Mouse (Mus musculus) G1E (cell line): ENCODE results near the gene Foxo1.

Experiments
- CTCF ChIP-seq: IDR thresholded peaks from 2 replicates; pipeline ENCODE4 v1.5.1; 2012; ENCODE audit warnings: low read depth, low read length, inconsistent platforms, mixed read lengths
- GATA1 ChIP-seq: IDR thresholded peaks from 2 replicates; pipeline ENCODE4 v1.6.1; 2012; ENCODE audit warnings: borderline replicate concordance, low read length, inconsistent platforms, mixed read lengths
- GATA2 ChIP-seq: IDR thresholded peaks from 2 replicates; pipeline ENCODE4 v1.6.1; 2012; ENCODE audit warnings: low read depth, low read length, inconsistent platforms, borderline replicate concordance
- TAL1 ChIP-seq: conservative IDR thresholded peaks from 2 replicates; pipeline ENCODE4 v1.6.1; 2012; ENCODE audit warnings: low read depth, low read length, inconsistent platforms, mixed read lengths

DNA sequence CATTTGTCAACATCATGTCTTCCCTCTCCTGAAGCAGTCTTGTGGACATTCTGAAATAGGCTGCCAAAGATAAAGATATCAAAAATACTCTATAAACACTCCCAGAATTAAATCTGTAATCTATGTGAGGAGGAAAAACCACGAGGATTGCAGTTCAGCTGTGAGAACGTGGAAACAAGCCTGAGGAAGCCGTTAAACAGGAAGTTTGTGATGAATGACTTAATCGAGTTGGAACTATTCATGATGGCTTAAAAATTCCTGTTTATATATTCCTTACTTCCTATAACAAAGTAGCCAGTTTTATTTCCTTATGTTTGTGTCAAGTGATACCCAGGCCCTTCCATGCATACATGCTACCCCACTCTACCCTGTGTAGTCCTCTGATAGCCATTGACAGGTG, 70.6 kb downstream of the Foxo1 start:
- no peak for TF ChIP-seq CTCF
- no peak for TF ChIP-seq GATA1
- TF ChIP-seq TAL1 = no peak
- no peak for TF ChIP-seq GATA2
